Mouse (Mus musculus) testis, adult 2 months (tissue): ENCODE measurements around the gene Bzw2.

Source experiments
- CTCF ChIP-seq: fragments of 200-500 bp; IDR thresholded peaks from 2 replicates; pipeline ENCODE4 v1.5.1; 2012; ENCODE audit warnings: low read depth, mild to moderate bottlenecking, inconsistent platforms, low read length, moderate library complexity; ENCODE audit not compliant: control insufficient read depth, insufficient read depth, insufficient replicate concordance
- POLR2A ChIP-seq: fragments of 200-500 bp; IDR thresholded peaks from 2 replicates; pipeline ENCODE4 v1.6.1; 2012; ENCODE audit warnings: low read depth, mild to moderate bottlenecking, inconsistent platforms, low read length, moderate library complexity; ENCODE audit not compliant: control insufficient read depth

DNA sequence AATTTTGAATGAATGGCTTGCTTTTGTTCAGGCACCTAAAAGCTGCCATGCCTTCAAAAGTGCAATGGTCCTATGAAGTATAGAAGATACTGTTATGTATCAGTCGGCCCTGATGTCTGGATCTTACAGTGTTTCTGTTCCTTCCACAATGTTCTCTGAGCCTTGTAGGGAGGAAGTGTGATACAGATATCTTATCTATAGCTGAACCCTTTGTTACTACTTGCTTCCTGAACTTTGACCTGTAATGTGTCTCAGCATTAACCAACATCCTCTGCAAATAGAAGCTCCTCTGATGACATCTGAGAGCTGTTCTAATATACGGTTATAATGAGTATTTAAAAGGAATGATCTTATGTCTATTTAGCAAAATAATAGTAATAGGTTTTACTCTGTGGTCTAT is 100.2 kb downstream of the Bzw2 start:
- TF ChIP-seq CTCF, result no peak
- no peak for TF ChIP-seq POLR2A
